26 mouse cellular contexts compared by ENCODE assay signal in genomic region chr3:132141031-132141430, GRCm38 (mm10). TPM values are rescaled to one million over a fixed set of nuclear protein-coding genes. Genes with fewer than 3 reads are reported as not detected.
DNase-seq lines count a peak whose midpoint lies in the region; ATAC-seq and TF ChIP-seq lines count a peak whose summit lies in the region.
"Had no signal": no experiment of that assay in that cellular context is flagged by ENCODE, and none has a peak within 500 bp of the region (broad histone marks: within the 10 kb centered on the region; RNA-seq: fewer than 3 reads in every experiment).

No protein-coding gene starts in this region.

- peak overlapping the region; percentile 87 for H3K27ac ChIP-seq in kidney, adult 2 months (ENCODE audit: insufficient read depth, low read depth, low read length)
- H3K27ac ChIP-seq in kidney, embryonic 16.5 days (ENCODE audit: low read length) = peak overlapping the region; percentile 47; the same call in 1 of the 2 replicates
- 0 out of 2 replicates have a peak overlapping the region, but pooled peaks have one; percentile 42 for H3K27ac ChIP-seq in limb, embryonic 10.5 days
- no peak overlapping the region for H3K27ac ChIP-seq in heart, adult 2 months
- H3K27ac ChIP-seq: embryonic facial prominence, embryonic 13.5 days; forebrain, embryonic 10.5 days; forebrain, embryonic 15.5 days; heart, embryonic 13.5 days; intestine, embryonic 15.5 days; limb, embryonic 12.5 days; lung, embryonic 15.5 days; midbrain, embryonic 13.5 days; neural tube, embryonic 13.5 days had no signal

- H3K27me3 ChIP-seq in kidney, adult 2 months (replicated peaks; ENCODE audit: control insufficient read depth, insufficient read depth, low read length) = no peaks in the 10 kb centered on the region
- no peaks in the 10 kb centered on the region for H3K27me3 ChIP-seq in kidney, embryonic 16.5 days (ENCODE audit: insufficient read depth, low read length)
- H3K27me3 ChIP-seq in limb, embryonic 10.5 days (ENCODE audit: low read depth, poor library complexity, severe bottlenecking) = no peaks in the 10 kb centered on the region
- H3K27me3 ChIP-seq in heart, adult 2 months (ENCODE audit: control insufficient read depth, insufficient read depth, low read length) = no peaks in the 10 kb centered on the region
- H3K27me3 ChIP-seq: embryonic facial prominence, embryonic 13.5 days; forebrain, embryonic 15.5 days; heart, embryonic 13.5 days; intestine, embryonic 15.5 days; limb, embryonic 12.5 days; lung, embryonic 15.5 days; midbrain, embryonic 13.5 days; neural tube, embryonic 13.5 days had no signal

- H3K4me2 ChIP-seq in kidney, embryonic 16.5 days (replicated peaks; ENCODE audit: low read depth, low read length) = no peak overlapping the region
- H3K4me2 ChIP-seq: embryonic facial prominence, embryonic 13.5 days; forebrain, embryonic 15.5 days; heart, embryonic 13.5 days; intestine, embryonic 15.5 days; limb, embryonic 12.5 days; lung, embryonic 15.5 days; midbrain, embryonic 13.5 days; neural tube, embryonic 13.5 days had no signal

- no peak overlapping the region for H3K4me3 ChIP-seq in kidney, adult 2 months (ENCODE audit: insufficient read depth, low read depth, low read length)
- H3K4me3 ChIP-seq in kidney, embryonic 16.5 days (ENCODE audit: low read length) = no peak overlapping the region
- no peak overlapping the region for H3K4me3 ChIP-seq in limb, embryonic 10.5 days
- H3K4me3 ChIP-seq in heart, adult 2 months = no peak overlapping the region
- H3K4me3 ChIP-seq: embryonic facial prominence, embryonic 13.5 days; forebrain, embryonic 10.5 days; forebrain, embryonic 15.5 days; heart, embryonic 13.5 days; intestine, embryonic 15.5 days; limb, embryonic 12.5 days; lung, embryonic 15.5 days; midbrain, embryonic 13.5 days; neural tube, embryonic 13.5 days had no signal

- intact Hi-C loops in heart, adult 2 months (cut with DNase I) = no loop called here

- TF ChIP-seq EP300 in heart, adult 2 months (IDR thresholded peaks at IDR 0.05; ENCODE audit: insufficient read depth, low read depth, low read length) = no peak

- DNase-seq in forelimb bud, embryonic 11.5 days (ENCODE audit: low read depth, low spot score) = peak; percentile 29
- peak; percentile 76 for DNase-seq in kidney, adult 2 months
- DNase-seq in limb, embryonic 10.5 days (ENCODE audit: low spot score) = no peak
- no peak for DNase-seq in heart, adult 2 months
- no peak for DNase-seq in testis, postnatal 10 days (ENCODE audit: low spot score)
- DNase-seq: adrenal gland, postnatal 10 days; cerebellum, adult 9-10 months; cerebellum, postnatal 36 days; heart, postnatal 10 days; layer of hippocampus, adult 9-11 months had no signal

- H3K36me3 ChIP-seq in kidney, adult 2 months (ENCODE audit: control insufficient read depth, insufficient read depth, low read length) = no peaks in the 10 kb centered on the region
- no peaks in the 10 kb centered on the region for H3K36me3 ChIP-seq in kidney, embryonic 16.5 days (ENCODE audit: insufficient read depth, low read length)
- no peaks in the 10 kb centered on the region for H3K36me3 ChIP-seq in limb, embryonic 10.5 days
- H3K36me3 ChIP-seq in heart, adult 2 months (ENCODE audit: control insufficient read depth, insufficient read depth, low read length) = no peaks in the 10 kb centered on the region
- H3K36me3 ChIP-seq: embryonic facial prominence, embryonic 13.5 days; forebrain, embryonic 10.5 days; forebrain, embryonic 15.5 days; heart, embryonic 13.5 days; intestine, embryonic 15.5 days; limb, embryonic 12.5 days; lung, embryonic 15.5 days; midbrain, embryonic 13.5 days; neural tube, embryonic 13.5 days had no signal

- no peaks in the 10 kb centered on the region for H3K4me1 ChIP-seq in kidney, adult 2 months (ENCODE audit: control insufficient read depth, insufficient read depth, low read length)
- H3K4me1 ChIP-seq in kidney, embryonic 16.5 days (ENCODE audit: insufficient read depth, low read length) = peaks cover 9% of the 10 kb centered on the region; the same call in 1 of the 2 replicates
- peaks cover 38% of the 10 kb centered on the region for H3K4me1 ChIP-seq in limb, embryonic 10.5 days
- no peaks in the 10 kb centered on the region for H3K4me1 ChIP-seq in heart, adult 2 months (ENCODE audit: control insufficient read depth, insufficient read depth, low read length)
- H3K4me1 ChIP-seq: forebrain, embryonic 15.5 days; heart, embryonic 13.5 days; intestine, embryonic 15.5 days; lung, embryonic 15.5 days; midbrain, embryonic 13.5 days; neural tube, embryonic 13.5 days had no signal

- H3K9ac ChIP-seq in kidney, embryonic 16.5 days (replicated peaks; ENCODE audit: low read length) = no peak overlapping the region
- no peak overlapping the region for H3K9ac ChIP-seq in heart, adult 2 months (ENCODE audit: low read depth, low read length)
- H3K9ac ChIP-seq: embryonic facial prominence, embryonic 13.5 days; forebrain, embryonic 15.5 days; heart, embryonic 13.5 days; intestine, embryonic 15.5 days; limb, embryonic 12.5 days; lung, embryonic 15.5 days; midbrain, embryonic 13.5 days; neural tube, embryonic 13.5 days had no signal

- no peak for TF ChIP-seq CTCF in kidney, adult 2 months (conservative IDR thresholded peaks at IDR 0.05; ENCODE audit: insufficient read depth, insufficient read length, low read depth, low read length)
- TF ChIP-seq CTCF in heart, adult 2 months (IDR thresholded peaks at IDR 0.05) = no peak

- H3K9me3 ChIP-seq in kidney, embryonic 16.5 days (ENCODE audit: low read length) = no peaks in the 10 kb centered on the region
- H3K9me3 ChIP-seq in limb, embryonic 10.5 days (replicated peaks) = no peaks in the 10 kb centered on the region
- H3K9me3 ChIP-seq: embryonic facial prominence, embryonic 13.5 days; forebrain, embryonic 10.5 days; forebrain, embryonic 15.5 days; heart, embryonic 13.5 days; intestine, embryonic 15.5 days; limb, embryonic 12.5 days; lung, embryonic 15.5 days; midbrain, embryonic 13.5 days; neural tube, embryonic 13.5 days had no signal

- no peak for TF ChIP-seq POLR2A in kidney, adult 2 months (IDR thresholded peaks at IDR 0.05; ENCODE audit: low read depth, low read length)
- no peak for TF ChIP-seq POLR2A in heart, adult 2 months (IDR thresholded peaks at IDR 0.05; ENCODE audit: insufficient read depth, low read depth, low read length)

- 0 out of 2 replicates have a peak, but pooled peaks have one; percentile 19 for ATAC-seq in kidney, embryonic 16.5 days (ENCODE audit: low FRiP score, low TSS enrichment)
- ATAC-seq in CD4-positive, CD25-positive, alpha-beta regulatory T cell, adult 4 months = no peak
- ATAC-seq: forebrain, embryonic 15.5 days; hindbrain, embryonic 16.5 days; intestine, embryonic 15.5 days; midbrain, embryonic 13.5 days; Patski had no signal

- WGBS in kidney, adult 2 months = 25% methylated on average over 4 of the region's 4 CpGs
- WGBS in kidney, embryonic 16.5 days = 23% methylated on average over 4 of the region's 4 CpGs
- 39% methylated on average over 4 of the region's 4 CpGs for WGBS in limb, embryonic 10.5 days
- WGBS in heart, adult 2 months = 61% methylated on average over 4 of the region's 4 CpGs

- H3K79me2 ChIP-seq in heart, adult 2 months (replicated peaks; ENCODE audit: control insufficient read depth, insufficient read depth, low read length) = no peaks in the 10 kb centered on the region

RNA-seq across cellular contexts. Expression of gene Dkk2, which starts 55.9 kb away (rescaled TPM):
- polyA plus RNA-seq in kidney, adult 2 months (2012; rRNA removed) = 11.8 and 12.3 TPM in 2 replicates
- 13.1 and 14.4 TPM in 2 replicates for polyA plus RNA-seq in kidney, embryonic 16.5 days (2015; fragmentation: Nextera tagmentation; extraction: Ambion mirVana)
- polyA plus RNA-seq in limb, embryonic 10.5 days (2016; fragmentation: Nextera tagmentation; extraction: Ambion mirVana) = 4.0 and 6.8 TPM in 2 replicates
- under 1 TPM; 0.16 to 0.18 TPM for total RNA-seq in heart, adult 2 months (2021)
- polyA plus RNA-seq in heart, adult 2 months (2012; rRNA removed) = 0.12 TPM in 2 replicates
- polyA plus RNA-seq in CD4-positive, CD25-positive, alpha-beta regulatory T cell, adult 4 months (2017; shearing (Covaris generic)) = under 1 TPM in 1 of 2 experiments, not detected in 1; 0.08 TPM
- total RNA-seq: hematopoietic stem cell, adult 5-6 weeks; megakaryocyte, adult 5-6 weeks; MEL had no signal

Comparison
In these comparisons a context has a peak if more than half of its experiments do, and no peak if none do; other contexts are left out.
1. DNase-seq: peak in forelimb bud, embryonic 11.5 days (single experiment) and kidney, adult 2 months (single experiment); none in limb, embryonic 10.5 days (single experiment), heart, adult 2 months (0 of 2) and testis, postnatal 10 days (single experiment).